Mouse (Mus musculus): Measurements from ENCODE around the gene Nup188. TPM values are rescaled to one million over a fixed set of nuclear protein-coding genes. Genes with fewer than 3 reads are reported as not detected.

Gene Nup188
- polyA plus RNA-seq, 1 experiment from 2014 or later = 19.5 TPM

DNA sequence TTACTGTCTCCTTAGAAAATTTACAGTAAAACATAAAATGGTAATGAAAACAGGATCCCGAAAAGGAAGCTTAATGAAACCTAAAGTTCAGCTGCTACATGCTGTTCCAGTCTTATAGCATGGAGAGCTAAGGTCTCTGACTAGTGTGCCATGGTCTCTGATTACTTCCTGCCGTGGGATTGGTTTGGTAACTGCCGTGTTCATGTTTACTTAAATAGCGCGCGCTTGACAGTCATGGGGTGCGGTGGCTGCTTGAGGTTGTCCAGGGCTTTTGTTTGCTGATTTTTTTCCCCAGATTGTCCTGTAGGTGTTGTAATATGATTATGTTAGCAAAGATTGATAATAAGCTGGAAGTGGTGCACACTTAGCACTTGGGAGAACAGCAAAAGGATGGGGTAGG lies 19.9 kb downstream of the Nup188 start:
- peaks cover 100% of the 10 kb centered on the region for H3K36me3 ChIP-seq (replicated peaks; ENCODE audit: control insufficient read depth, insufficient read depth)
- H3K4me1 ChIP-seq (replicated peaks; ENCODE audit: control insufficient read depth, insufficient read depth, low read length) = no peaks in the 10 kb centered on the region
- WGBS = 98% methylated on average over 7 of the region's 7 CpGs
- no peak overlapping the region for H3K27ac ChIP-seq
- no peaks in the 10 kb centered on the region for H3K27me3 ChIP-seq (ENCODE audit: control insufficient read depth, insufficient read depth, low read length)
- H3K9ac ChIP-seq = no peak overlapping the region
- DNase-seq (ENCODE audit: low spot score) (no peak), ATAC-seq (ENCODE audit: low FRiP score) (no peak)
- no peak overlapping the region for H3K4me2 ChIP-seq (replicated peaks)
- no peak overlapping the region for H3K4me3 ChIP-seq (replicated peaks; ENCODE audit: low read length)
- H3K9me3 ChIP-seq (ENCODE audit: control insufficient read depth, low read length) = no peaks in the 10 kb centered on the region

DNA sequence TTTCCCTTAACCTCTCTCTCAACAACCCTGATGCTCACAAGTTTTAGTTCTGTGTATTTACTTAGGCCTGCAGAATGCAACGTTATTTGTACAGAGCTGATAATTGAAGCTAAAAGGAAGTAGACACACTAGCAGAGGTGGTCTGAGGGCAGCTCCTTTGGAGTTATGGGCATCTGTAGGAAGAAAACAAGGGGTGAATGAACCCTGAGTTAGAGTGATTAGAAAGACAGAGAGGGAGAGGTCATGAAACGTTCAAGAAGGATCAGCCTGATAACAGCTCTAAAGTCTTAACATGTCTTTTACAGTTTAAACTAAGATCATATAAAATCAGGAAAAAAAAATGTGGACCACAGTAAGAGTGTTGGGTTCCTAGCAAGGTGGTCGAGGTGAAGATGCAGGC lies 23.2 kb downstream of the Nup188 start:
- H3K9me3 ChIP-seq (ENCODE audit: control insufficient read depth, low read length) = no peaks in the 10 kb centered on the region
- DNase-seq (ENCODE audit: low spot score) = no peak
- no peak overlapping the region for H3K4me2 ChIP-seq (replicated peaks)
- H3K27me3 ChIP-seq (ENCODE audit: control insufficient read depth, insufficient read depth, low read length) = no peaks in the 10 kb centered on the region
- H3K4me1 ChIP-seq (replicated peaks; ENCODE audit: control insufficient read depth, insufficient read depth, low read length) = no peaks in the 10 kb centered on the region
- 95% methylated on average over 3 of the region's 3 CpGs for WGBS
- no peak for ATAC-seq (ENCODE audit: low FRiP score)
- H3K27ac ChIP-seq = no peak overlapping the region
- H3K9ac ChIP-seq = no peak overlapping the region
- H3K4me3 ChIP-seq (replicated peaks; ENCODE audit: low read length) = no peak overlapping the region
- peaks cover 99% of the 10 kb centered on the region for H3K36me3 ChIP-seq (replicated peaks; ENCODE audit: control insufficient read depth, insufficient read depth)

- H3K27me3 ChIP-seq (ENCODE audit: control insufficient read depth, insufficient read depth, low read length) = no peaks in the 10 kb centered on the region
- peaks cover 99% of the 10 kb centered on the region for H3K36me3 ChIP-seq (replicated peaks; ENCODE audit: control insufficient read depth, insufficient read depth)
- H3K9me3 ChIP-seq (ENCODE audit: control insufficient read depth, low read length) = no peaks in the 10 kb centered on the region
- ATAC-seq (ENCODE audit: low FRiP score) (no peak), DNase-seq (ENCODE audit: low spot score) (no peak)
- no peak overlapping the region for H3K4me3 ChIP-seq (replicated peaks; ENCODE audit: low read length)
- no peak overlapping the region for H3K27ac ChIP-seq
- WGBS = 95% methylated on average over 2 of the region's 2 CpGs
- no peak overlapping the region for H3K4me2 ChIP-seq (replicated peaks)
- H3K4me1 ChIP-seq (replicated peaks; ENCODE audit: control insufficient read depth, insufficient read depth, low read length) = no peaks in the 10 kb centered on the region
- no peak overlapping the region for H3K9ac ChIP-seq
These were observed 25.3 kb downstream of the Nup188 start for GRCm38 (mm10) chr2:30311481-30311880.

GRCm38 (mm10) chr2:30316136-30316535 lies 29.9 kb downstream of the Nup188 start:
- ATAC-seq (ENCODE audit: low FRiP score) (no peak), DNase-seq (ENCODE audit: low spot score) (no peak)
- 92% methylated on average over 4 of the region's 4 CpGs for WGBS
- H3K9me3 ChIP-seq (ENCODE audit: control insufficient read depth, low read length) = no peaks in the 10 kb centered on the region
- no peak overlapping the region for H3K4me3 ChIP-seq (replicated peaks; ENCODE audit: low read length)
- no peak overlapping the region for H3K4me2 ChIP-seq (replicated peaks)
- no peaks in the 10 kb centered on the region for H3K4me1 ChIP-seq (replicated peaks; ENCODE audit: control insufficient read depth, insufficient read depth, low read length)
- no peak overlapping the region for H3K27ac ChIP-seq
- no peaks in the 10 kb centered on the region for H3K27me3 ChIP-seq (ENCODE audit: control insufficient read depth, insufficient read depth, low read length)
- no peak overlapping the region for H3K9ac ChIP-seq
- H3K36me3 ChIP-seq (replicated peaks; ENCODE audit: control insufficient read depth, insufficient read depth) = peaks cover 96% of the 10 kb centered on the region

- Histone ChIP-seq H3K4me1 (replicated peaks; ENCODE audit: control insufficient read depth, insufficient read depth, low read length) (no peaks in the 10 kb centered on the region), H3K27me3 (ENCODE audit: control insufficient read depth, insufficient read depth, low read length) (no peaks in the 10 kb centered on the region), H3K9ac (no peak overlapping the region), H3K4me2 (replicated peaks) (no peak overlapping the region), H3K36me3 (replicated peaks; ENCODE audit: control insufficient read depth, insufficient read depth) (peaks cover 97% of the 10 kb centered on the region), H3K27ac (no peak overlapping the region), H3K4me3 (replicated peaks; ENCODE audit: low read length) (no peak overlapping the region), H3K9me3 (ENCODE audit: control insufficient read depth, low read length) (no peaks in the 10 kb centered on the region)
- DNase-seq (ENCODE audit: low spot score) (no peak), ATAC-seq (ENCODE audit: low FRiP score) (no peak)
- 98% methylated on average over 5 of the region's 5 CpGs for WGBS
These were observed 30.8 kb downstream of the Nup188 start for GRCm38 (mm10) chr2:30316955-30317354.

DNA sequence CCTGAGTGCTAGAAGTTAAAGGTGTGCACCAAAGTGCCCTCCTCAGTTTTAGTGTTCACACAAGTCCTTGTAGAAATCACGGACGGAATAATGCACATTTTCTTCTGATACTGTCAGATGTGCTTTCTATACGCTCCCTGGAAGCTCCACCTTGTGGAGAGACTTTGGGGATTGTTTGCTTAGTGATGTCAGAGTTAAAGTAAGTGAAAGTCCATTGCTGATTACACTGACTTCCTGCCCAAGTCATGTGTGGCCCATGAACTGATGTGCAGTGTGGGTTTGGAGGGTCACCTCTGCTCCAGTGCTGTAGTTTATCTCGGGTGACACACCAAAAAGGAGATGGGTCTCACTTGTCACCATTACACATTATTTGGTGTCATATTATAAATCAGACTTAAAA lies 33.1 kb downstream of the Nup188 start:
- DNase-seq (ENCODE audit: low spot score) = no peak
- no peaks in the 10 kb centered on the region for H3K27me3 ChIP-seq (ENCODE audit: control insufficient read depth, insufficient read depth, low read length)
- H3K4me1 ChIP-seq (replicated peaks; ENCODE audit: control insufficient read depth, insufficient read depth, low read length) = no peaks in the 10 kb centered on the region
- H3K9ac ChIP-seq = no peak overlapping the region
- H3K4me3 ChIP-seq (replicated peaks; ENCODE audit: low read length) = no peak overlapping the region
- no peak overlapping the region for H3K27ac ChIP-seq
- peaks cover 97% of the 10 kb centered on the region for H3K36me3 ChIP-seq (replicated peaks; ENCODE audit: control insufficient read depth, insufficient read depth)
- ATAC-seq (ENCODE audit: low FRiP score) = no peak
- 95% methylated on average over 4 of the region's 4 CpGs for WGBS
- H3K9me3 ChIP-seq (ENCODE audit: control insufficient read depth, low read length) = no peaks in the 10 kb centered on the region
- no peak overlapping the region for H3K4me2 ChIP-seq (replicated peaks)

DNA sequence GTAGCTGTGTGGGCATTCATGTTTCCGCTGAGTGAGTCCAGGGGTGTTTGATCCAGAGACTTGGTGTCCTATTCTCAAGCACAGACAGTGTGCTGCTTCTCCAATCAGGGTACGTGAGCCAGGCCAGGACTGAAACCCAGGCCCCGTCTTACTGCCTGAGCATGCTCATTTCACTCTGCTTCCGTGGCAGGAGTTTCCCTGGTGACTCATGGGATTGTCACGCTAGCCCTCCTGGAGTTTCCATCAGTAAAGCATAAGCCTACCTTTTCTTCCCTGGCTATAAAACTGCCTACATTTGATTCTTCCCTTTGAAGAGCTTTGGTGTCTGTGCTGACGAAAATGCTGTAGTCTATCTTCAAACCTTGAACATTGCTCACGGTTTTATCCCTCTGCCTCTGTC lies 36.9 kb downstream of the Nup188 start:
- Histone ChIP-seq H3K27ac (no peak overlapping the region), H3K36me3 (replicated peaks; ENCODE audit: control insufficient read depth, insufficient read depth) (peaks cover 97% of the 10 kb centered on the region), H3K9me3 (ENCODE audit: control insufficient read depth, low read length) (no peaks in the 10 kb centered on the region), H3K4me2 (replicated peaks) (no peak overlapping the region), H3K4me3 (replicated peaks; ENCODE audit: low read length) (no peak overlapping the region), H3K27me3 (ENCODE audit: control insufficient read depth, insufficient read depth, low read length) (no peaks in the 10 kb centered on the region), H3K9ac (no peak overlapping the region), H3K4me1 (replicated peaks; ENCODE audit: control insufficient read depth, insufficient read depth, low read length) (no peaks in the 10 kb centered on the region)
- DNase-seq (ENCODE audit: low spot score) = no peak
- WGBS = 90% methylated on average over 7 of the region's 7 CpGs
- no peak for ATAC-seq (ENCODE audit: low FRiP score)

- no peaks in the 10 kb centered on the region for H3K27me3 ChIP-seq (ENCODE audit: control insufficient read depth, insufficient read depth, low read length)
- 94% methylated on average over 5 of the region's 5 CpGs for WGBS
- no peak for DNase-seq (ENCODE audit: low spot score)
- H3K9ac ChIP-seq = no peak overlapping the region
- H3K4me3 ChIP-seq (replicated peaks; ENCODE audit: low read length) = no peak overlapping the region
- no peak overlapping the region for H3K27ac ChIP-seq
- peaks cover 99% of the 10 kb centered on the region for H3K36me3 ChIP-seq (replicated peaks; ENCODE audit: control insufficient read depth, insufficient read depth)
- H3K9me3 ChIP-seq (ENCODE audit: control insufficient read depth, low read length) = no peaks in the 10 kb centered on the region
- ATAC-seq (ENCODE audit: low FRiP score) = no peak
- H3K4me1 ChIP-seq (replicated peaks; ENCODE audit: control insufficient read depth, insufficient read depth, low read length) = no peaks in the 10 kb centered on the region
- H3K4me2 ChIP-seq (replicated peaks) = no peak overlapping the region
These were observed 39.1 kb downstream of the Nup188 start for GRCm38 (mm10) chr2:30325296-30325695.

DNA sequence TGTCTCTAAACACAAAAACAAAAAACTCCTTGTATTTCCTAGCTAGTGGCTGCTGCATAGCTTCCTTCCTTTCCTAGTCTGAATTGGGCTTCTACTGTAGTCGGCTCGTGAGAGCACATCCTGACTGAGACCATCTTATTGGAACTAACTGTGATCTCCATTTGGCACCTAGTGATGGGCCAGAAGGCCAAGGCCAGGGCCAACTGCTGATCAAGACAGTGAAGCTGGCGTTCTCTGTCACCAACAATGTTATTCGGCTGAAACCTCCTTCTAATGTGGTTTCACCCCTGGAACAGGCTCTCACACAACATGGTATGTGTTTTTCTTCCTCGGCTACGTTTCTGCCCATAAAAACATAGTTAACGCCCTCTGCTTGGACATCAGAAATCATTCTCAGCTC lies 41.1 kb downstream of the Nup188 start:
- Histone ChIP-seq H3K4me2 (replicated peaks) (no peak overlapping the region), H3K27me3 (ENCODE audit: control insufficient read depth, insufficient read depth, low read length) (no peaks in the 10 kb centered on the region), H3K4me1 (replicated peaks; ENCODE audit: control insufficient read depth, insufficient read depth, low read length) (no peaks in the 10 kb centered on the region), H3K9ac (no peak overlapping the region), H3K9me3 (ENCODE audit: control insufficient read depth, low read length) (no peaks in the 10 kb centered on the region), H3K36me3 (replicated peaks; ENCODE audit: control insufficient read depth, insufficient read depth) (peaks cover 99% of the 10 kb centered on the region), H3K4me3 (replicated peaks; ENCODE audit: low read length) (no peak overlapping the region), H3K27ac (no peak overlapping the region)
- ATAC-seq (ENCODE audit: low FRiP score) (no peak), DNase-seq (ENCODE audit: low spot score) (no peak)
- WGBS = 92% methylated on average over 7 of the region's 7 CpGs

DNA sequence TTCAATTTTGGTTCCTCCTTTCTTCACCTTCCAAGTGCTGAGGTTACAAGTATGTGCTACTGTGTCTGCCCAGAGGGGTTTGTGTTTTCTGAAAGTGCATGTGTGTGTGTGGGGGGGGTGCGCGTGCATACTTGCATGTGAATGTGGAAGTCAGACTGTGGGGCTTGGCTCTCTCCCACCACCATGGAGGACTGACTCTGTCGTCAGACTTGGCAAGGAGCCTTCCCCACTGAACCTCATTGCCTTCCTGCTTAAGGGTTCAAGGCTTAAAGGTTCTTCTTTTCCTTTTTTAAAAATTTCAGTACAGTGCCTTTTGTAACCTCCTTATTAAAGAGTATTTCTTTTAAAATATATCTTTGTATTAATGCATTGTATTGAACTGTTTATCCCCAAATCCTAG lies 42.6 kb downstream of the Nup188 start:
- no peaks in the 10 kb centered on the region for H3K4me1 ChIP-seq (replicated peaks; ENCODE audit: control insufficient read depth, insufficient read depth, low read length)
- ATAC-seq (ENCODE audit: low FRiP score) = no peak
- H3K27ac ChIP-seq = no peak overlapping the region
- DNase-seq (ENCODE audit: low spot score) = no peak
- no peaks in the 10 kb centered on the region for H3K27me3 ChIP-seq (ENCODE audit: control insufficient read depth, insufficient read depth, low read length)
- no peak overlapping the region for H3K4me3 ChIP-seq (replicated peaks; ENCODE audit: low read length)
- H3K36me3 ChIP-seq (replicated peaks; ENCODE audit: control insufficient read depth, insufficient read depth) = peaks cover 99% of the 10 kb centered on the region
- 97% methylated on average over 3 of the region's 3 CpGs for WGBS
- no peak overlapping the region for H3K9ac ChIP-seq
- H3K9me3 ChIP-seq (ENCODE audit: control insufficient read depth, low read length) = no peaks in the 10 kb centered on the region
- no peak overlapping the region for H3K4me2 ChIP-seq (replicated peaks)
